Mouse (Mus musculus) embryonic facial prominence, embryonic 11.5 days (tissue): Measurements from ENCODE around the gene Cars. TPM values are rescaled to one million over a fixed set of nuclear protein-coding genes. Genes with fewer than 3 reads are reported as not detected.

Experiments
- ATAC-seq: fragments of 200-750 bp; cut with Nextera tagmentation; replicated peaks from 2 replicates; pipeline ENCODE4 v1.8.0; 2017; ENCODE audit warnings: low read depth; ENCODE audit not compliant: insufficient number of reproducible peaks, low FRiP score, low TSS enrichment
- DNase-seq: peaks from one replicate; pipeline ENCODE4 v3.0.0-alpha.2; 2015; ENCODE audit warnings: low spot score
- H3K27ac ChIP-seq: fragments of 300-500 bp; sonication (generic); replicated peaks from 2 replicates; pipeline ENCODE4 v1.5.1; 2014; ENCODE audit warnings: mild to moderate bottlenecking, low read depth, low read length, control low read depth
- H3K27me3 ChIP-seq: fragments of 300-500 bp; sonication (generic); 2 replicates; pipeline ENCODE4 v1.6.1; 2014; ENCODE audit warnings: mild to moderate bottlenecking, low read length, moderate library complexity, mixed read lengths; ENCODE audit not compliant: control insufficient read depth, insufficient read depth
- H3K36me3 ChIP-seq: fragments of 300-500 bp; sonication (generic); replicated peaks from 2 replicates; pipeline ENCODE4 v1.6.1; 2014; ENCODE audit warnings: low read depth, mild to moderate bottlenecking, low read length, moderate library complexity, mixed read lengths; ENCODE audit not compliant: control insufficient read depth, insufficient read depth
- H3K4me1 ChIP-seq: fragments of 300-500 bp; sonication (generic); 2 replicates; pipeline ENCODE4 v1.6.1; 2014; ENCODE audit warnings: low read length, mixed read lengths; ENCODE audit not compliant: control insufficient read depth, insufficient read depth
- H3K4me2 ChIP-seq: fragments of 300-500 bp; sonication (generic); 2 replicates; pipeline ENCODE4 v1.6.1; 2014; ENCODE audit warnings: low read depth, mild to moderate bottlenecking, control low read depth, low read length, moderate library complexity
- H3K4me3 ChIP-seq: fragments of 300-500 bp; sonication (generic); 2 replicates; pipeline ENCODE4 v1.5.1; 2014; ENCODE audit warnings: low read depth, low read length, control low read depth
- H3K9ac ChIP-seq: fragments of 300-500 bp; sonication (generic); replicated peaks from 2 replicates; pipeline ENCODE4 v1.6.1; 2014; ENCODE audit warnings: mild to moderate bottlenecking, control low read depth, low read length
- H3K9me3 ChIP-seq: fragments of 300-500 bp; sonication (generic); replicated peaks from 2 replicates; pipeline ENCODE4 v1.6.1; 2016; ENCODE audit warnings: mild to moderate bottlenecking, low read length, inconsistent platforms, mixed read lengths; ENCODE audit not compliant: control insufficient read depth
- WGBS: fragments of 180-500 bp; shearing (Covaris S2); extraction: QIAGEN DNeasy Blood & Tissue Kit; methylation state at CpG from one replicate; pipeline ENCODE4 v1.1.7; 2014; 5-methylcytosine and 5-hydroxymethylcytosine counted together
- polyA plus RNA-seq: library from polyadenylated mRNA; unstranded; fragments of >200 nt; fragmentation: Nextera tagmentation; extraction: Ambion mirVana; gene quantifications from 2 replicates; pipeline ENCODE4 v1.2.1, GENCODE M21; 2014

The Cars gene
- polyA plus RNA-seq, 1 experiment from 2014 or later = 55.9 TPM

GRCm38 (mm10) chr7:143604889-143605288 lies 5.0 kb upstream of the Cars start:
- Histone ChIP-seq H3K4me2 (no peak overlapping the region), H3K27me3 (no peaks in the 10 kb centered on the region), H3K36me3 (no peaks in the 10 kb centered on the region), H3K9me3 (no peaks in the 10 kb centered on the region), H3K27ac (no peak overlapping the region), H3K4me3 (no peak overlapping the region), H3K4me1 (no peaks in the 10 kb centered on the region), H3K9ac (no peak overlapping the region)
- ATAC-seq (no peak), DNase-seq (no peak)
- 75% methylated on average over 2 of the region's 2 CpGs for WGBS

- H3K27me3 ChIP-seq = no peaks in the 10 kb centered on the region
- no peak for DNase-seq
- no peak overlapping the region for H3K4me3 ChIP-seq
- H3K9ac ChIP-seq = no peak overlapping the region
- H3K4me1 ChIP-seq = peaks cover 4% of the 10 kb centered on the region; the same call in 1 of the 2 replicates
- no peak overlapping the region for H3K27ac ChIP-seq
- no peaks in the 10 kb centered on the region for H3K9me3 ChIP-seq
- no peak for ATAC-seq
- WGBS = 61% methylated on average over 2 of the region's 2 CpGs
- H3K36me3 ChIP-seq = no peaks in the 10 kb centered on the region
- no peak overlapping the region for H3K4me2 ChIP-seq
These were observed 1.8 kb upstream of the Cars start for GRCm38 (mm10) chr7:143601705-143602104.

- H3K4me2 ChIP-seq = peak overlapping the region; percentile 19
- no peak for DNase-seq
- no peak overlapping the region for H3K27ac ChIP-seq
- H3K9ac ChIP-seq = no peak overlapping the region
- H3K9me3 ChIP-seq = no peaks in the 10 kb centered on the region
- peak overlapping the region; percentile 86 for H3K4me3 ChIP-seq
- no peaks in the 10 kb centered on the region for H3K27me3 ChIP-seq
- peaks cover 4% of the 10 kb centered on the region; the same call in 1 of the 2 replicates for H3K4me1 ChIP-seq
- no peaks in the 10 kb centered on the region for H3K36me3 ChIP-seq
- 8% methylated on average over 14 of the region's 15 CpGs for WGBS
- no peak for ATAC-seq
These were observed 396 bp upstream of the Cars start for GRCm38 (mm10) chr7:143600231-143600740.

- no peak for ATAC-seq
- Histone ChIP-seq H3K9me3 (no peaks in the 10 kb centered on the region), H3K27ac (no peak overlapping the region), H3K4me1 (peaks cover 4% of the 10 kb centered on the region; the same call in 1 of the 2 replicates), H3K9ac (no peak overlapping the region), H3K4me2 (no peak overlapping the region), H3K4me3 (no peak overlapping the region), H3K36me3 (no peaks in the 10 kb centered on the region), H3K27me3 (no peaks in the 10 kb centered on the region)
- peak; percentile 9 for DNase-seq
- WGBS = 81% methylated on average over 5 of the region's 5 CpGs
These were observed 5.0 kb downstream of the Cars start for GRCm38 (mm10) chr7:143594865-143595264.

GRCm38 (mm10) chr7:143592255-143592654 lies 7.6 kb downstream of the Cars start:
- DNase-seq (no peak), ATAC-seq (no peak)
- Histone ChIP-seq H3K9ac (no peak overlapping the region), H3K27me3 (no peaks in the 10 kb centered on the region), H3K36me3 (no peaks in the 10 kb centered on the region), H3K4me3 (no peak overlapping the region), H3K27ac (no peak overlapping the region), H3K4me2 (no peak overlapping the region), H3K9me3 (no peaks in the 10 kb centered on the region), H3K4me1 (no peaks in the 10 kb centered on the region)
- WGBS = 76% methylated on average over 10 of the region's 10 CpGs

GRCm38 (mm10) chr7:143588006-143588405 lies 11.9 kb downstream of the Cars start:
- no peak for ATAC-seq
- H3K4me2 ChIP-seq = no peak overlapping the region
- no peaks in the 10 kb centered on the region; the same call in 1 of the 2 replicates for H3K36me3 ChIP-seq
- no peak for DNase-seq
- H3K9ac ChIP-seq = no peak overlapping the region
- H3K27me3 ChIP-seq = no peaks in the 10 kb centered on the region
- no peaks in the 10 kb centered on the region for H3K9me3 ChIP-seq
- no peak overlapping the region for H3K4me3 ChIP-seq
- H3K4me1 ChIP-seq = no peaks in the 10 kb centered on the region
- WGBS = 93% methylated on average over 4 of the region's 4 CpGs
- H3K27ac ChIP-seq = no peak overlapping the region

- ATAC-seq = no peak
- H3K9me3 ChIP-seq = no peaks in the 10 kb centered on the region
- no peak overlapping the region for H3K4me2 ChIP-seq
- H3K36me3 ChIP-seq = no peaks in the 10 kb centered on the region; the same call in 1 of the 2 replicates
- no peak overlapping the region for H3K27ac ChIP-seq
- no peak overlapping the region for H3K4me3 ChIP-seq
- 92% methylated on average over 5 of the region's 5 CpGs for WGBS
- H3K4me1 ChIP-seq = no peaks in the 10 kb centered on the region
- H3K9ac ChIP-seq = no peak overlapping the region
- H3K27me3 ChIP-seq = no peaks in the 10 kb centered on the region
- DNase-seq = no peak
These were observed 12.3 kb downstream of the Cars start for GRCm38 (mm10) chr7:143587586-143587985.

- no peak overlapping the region for H3K4me3 ChIP-seq
- no peak overlapping the region for H3K27ac ChIP-seq
- H3K4me2 ChIP-seq = no peak overlapping the region
- no peaks in the 10 kb centered on the region for H3K9me3 ChIP-seq
- no peaks in the 10 kb centered on the region for H3K4me1 ChIP-seq
- H3K27me3 ChIP-seq = no peaks in the 10 kb centered on the region
- whole genome bisulfite sequencing = 39% methylated on average over 3 of the region's 3 CpGs
- H3K9ac ChIP-seq = no peak overlapping the region
- no peaks in the 10 kb centered on the region; the same call in 1 of the 2 replicates for H3K36me3 ChIP-seq
- DNase-seq (peak; percentile 66), ATAC-seq (no peak)
These were observed 15.9 kb downstream of the Cars start for GRCm38 (mm10) chr7:143583956-143584355.
